In the genomic region with DNA sequence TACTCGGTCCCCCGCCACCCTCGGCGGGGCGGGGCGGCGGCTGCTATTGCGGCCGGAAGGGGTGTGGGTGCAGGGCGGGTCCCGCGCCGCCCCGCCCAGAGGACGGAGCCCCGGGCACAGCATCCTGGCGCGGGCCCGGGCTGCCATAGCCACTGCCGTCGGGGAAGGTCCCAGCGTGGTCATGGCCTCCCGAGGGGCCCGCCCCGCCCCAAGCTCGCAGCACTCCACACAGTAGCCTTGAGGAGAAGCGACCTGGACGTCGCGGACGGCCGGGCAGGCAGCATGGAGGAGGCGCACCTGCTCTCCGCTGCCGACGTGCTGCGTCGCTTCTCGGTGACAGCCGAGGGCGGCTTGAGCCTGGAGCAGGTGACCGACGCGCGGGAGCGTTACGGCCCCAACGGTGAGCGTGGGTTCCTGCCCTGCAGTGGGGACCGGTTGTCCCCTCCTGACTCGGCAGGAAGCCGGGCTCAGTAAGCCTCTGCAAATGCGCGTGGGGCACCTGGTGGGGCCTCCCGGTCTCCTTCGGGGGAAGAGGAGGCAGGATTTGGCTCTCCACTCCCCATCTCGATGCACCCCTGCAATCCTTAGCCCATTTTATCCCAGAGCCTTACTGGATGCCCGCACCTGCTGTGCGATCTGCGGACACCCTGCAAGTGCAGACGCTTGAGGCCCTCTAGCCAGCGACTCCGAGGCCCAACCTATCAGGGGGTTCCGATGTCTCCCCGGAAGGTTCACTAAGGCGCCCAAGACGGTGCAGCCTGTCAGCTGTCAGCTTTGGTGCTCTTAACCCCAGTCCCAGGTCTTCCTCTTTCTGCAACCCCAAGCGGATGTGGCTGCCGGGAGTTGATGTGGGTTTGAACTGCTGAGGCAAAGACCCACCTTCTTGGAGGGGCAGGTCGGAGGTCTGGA, we compare ENCODE assay signal across 8 mouse cellular contexts. TPM values are rescaled to one million over a fixed set of nuclear protein-coding genes. Genes with fewer than 3 reads are reported as not detected.
DNase-seq lines count a peak whose midpoint lies in the region; ATAC-seq lines count a peak whose summit lies in the region.

A gene (plus strand): TSS at position 98 of the 909 bp plus-strand sequence.

- peaks cover 66% of the 10 kb centered on the region for H3K27me3 ChIP-seq in forebrain, embryonic 10.5 days (ENCODE audit: poor library complexity, severe bottlenecking)
- peaks cover 73% of the 10 kb centered on the region for H3K27me3 ChIP-seq in hindbrain, embryonic 10.5 days (ENCODE audit: insufficient read depth, poor library complexity, severe bottlenecking)
- H3K27me3 ChIP-seq in liver, embryonic 13.5 days = peaks cover 37% of the 10 kb centered on the region

- peak within 1 kb of the TSS; percentile 47 for H3K4me3 ChIP-seq in forebrain, embryonic 10.5 days
- peak within 1 kb of the TSS; percentile 46 for H3K4me3 ChIP-seq in hindbrain, embryonic 10.5 days
- H3K4me3 ChIP-seq in liver, embryonic 13.5 days (replicated peaks) = peak within 1 kb of the TSS; percentile 58

- H3K9me3 ChIP-seq in forebrain, embryonic 10.5 days = no peaks in the 10 kb centered on the region
- no peaks in the 10 kb centered on the region for H3K9me3 ChIP-seq in hindbrain, embryonic 10.5 days
- no peaks in the 10 kb centered on the region for H3K9me3 ChIP-seq in liver, embryonic 13.5 days (replicated peaks)

- no peak within 1 kb of the TSS for H3K27ac ChIP-seq in forebrain, embryonic 10.5 days
- peak within 1 kb of the TSS; percentile 9; the same call in 1 of the 2 replicates for H3K27ac ChIP-seq in hindbrain, embryonic 10.5 days
- H3K27ac ChIP-seq in liver, embryonic 13.5 days = peak within 1 kb of the TSS; percentile 12; the same call in 1 of the 2 replicates

- peaks cover 14% of the 10 kb centered on the region for H3K4me1 ChIP-seq in forebrain, embryonic 10.5 days
- peaks cover 13% of the 10 kb centered on the region for H3K4me1 ChIP-seq in hindbrain, embryonic 10.5 days (replicated peaks)
- H3K4me1 ChIP-seq in liver, embryonic 13.5 days (replicated peaks) = peaks cover 47% of the 10 kb centered on the region

- H3K36me3 ChIP-seq in forebrain, embryonic 10.5 days (replicated peaks) = no peaks in the 10 kb centered on the region
- H3K36me3 ChIP-seq in hindbrain, embryonic 10.5 days = no peaks in the 10 kb centered on the region
- H3K36me3 ChIP-seq in liver, embryonic 13.5 days = no peaks in the 10 kb centered on the region

- ATAC-seq in liver, embryonic 13.5 days (ENCODE audit: low read depth) = peak; percentile 80

- H3K4me2 ChIP-seq in liver, embryonic 13.5 days = peak within 1 kb of the TSS; percentile 78

- DNase-seq in gastrocnemius, postnatal 10 days = peak; percentile 38
- no peak for DNase-seq in gastrocnemius, adult 18-20 months (ENCODE audit: low spot score)
- no peak for DNase-seq in forebrain, embryonic 10.5 days (ENCODE audit: extremely low spot score, low spot score)
- DNase-seq in hindbrain, embryonic 10.5 days (ENCODE audit: low spot score) = peak; percentile 6
- peak; percentile 40 for DNase-seq in liver, embryonic 13.5 days
- DNase-seq in naive thymus-derived CD4-positive, alpha-beta T cell, adult 2 months (ENCODE audit: low read depth) = peak; percentile 83
- DNase-seq in frontal cortex, postnatal 36 days (ENCODE audit: low spot score in 2 of 2) = no peak
- no peak for DNase-seq in cerebellum, adult 9-10 months

- WGBS in forebrain, embryonic 10.5 days = 4% methylated on average over 70 of the region's 70 CpGs
- 4% methylated on average over 70 of the region's 70 CpGs for WGBS in hindbrain, embryonic 10.5 days
- WGBS in liver, embryonic 13.5 days (ENCODE audit: insufficient replicate concordance) = under 1% methylated on average over 69 of the region's 70 CpGs

- peak within 1 kb of the TSS; percentile 49 for H3K9ac ChIP-seq in liver, embryonic 13.5 days

RNA-seq across cellular contexts. Expression of the gene that starts here (rescaled TPM):
- total RNA-seq in gastrocnemius, postnatal 10 days (2021) = 10 to 100 TPM; 22.4 to 25.0 TPM
- total RNA-seq in gastrocnemius, adult 18-20 months (2021) = 1 to 10 TPM; 4.3 to 6.0 TPM
- 1.2 and 1.6 TPM in 2 replicates for polyA plus RNA-seq in forebrain, embryonic 10.5 days (2016; fragmentation: Nextera tagmentation; extraction: Ambion mirVana)
- polyA plus RNA-seq in hindbrain, embryonic 10.5 days (2016; fragmentation: Nextera tagmentation; extraction: Ambion mirVana) = 1.4 and 1.6 TPM in 2 replicates
- 8.2 and 11.1 TPM in 2 replicates for polyA plus RNA-seq in liver, embryonic 13.5 days (2015; fragmentation: Nextera tagmentation; extraction: Ambion mirVana)

Comparison
In these comparisons a context has a peak if more than half of its experiments do, and no peak if none do; other contexts are left out.
1. DNase-seq: peak in gastrocnemius, postnatal 10 days (single experiment), hindbrain, embryonic 10.5 days (single experiment), liver, embryonic 13.5 days (single experiment) and naive thymus-derived CD4-positive, alpha-beta T cell, adult 2 months (single experiment); none in gastrocnemius, adult 18-20 months (single experiment), forebrain, embryonic 10.5 days (single experiment), frontal cortex, postnatal 36 days (0 of 2) and cerebellum, adult 9-10 months (single experiment).
2. Peak in every context shown above with its lines, with median percentiles within 50 percentile points of each other: H3K4me3 ChIP-seq.